In genomic region chr14:77617250-77617649, GRCm38 (mm10) we compare ENCODE assay signal across 12 mouse cellular contexts.
DNase-seq lines count a peak whose midpoint lies in the region; ATAC-seq and TF ChIP-seq lines count a peak whose summit lies in the region.
"Had no signal": no experiment of that assay in that cellular context is flagged by ENCODE, and none has a peak within 500 bp of the region (broad histone marks: within the 10 kb centered on the region; RNA-seq: fewer than 3 reads in every experiment).

No protein-coding gene starts in this region.

- H3K4me1 ChIP-seq in intestine, postnatal 0 days (replicated peaks; ENCODE audit: control insufficient read depth, insufficient read depth, low read length): no peaks in the 10 kb centered on the region
- no peaks in the 10 kb centered on the region for H3K4me1 ChIP-seq in intestine, embryonic 15.5 days (replicated peaks)
- peaks cover 37% of the 10 kb centered on the region for H3K4me1 ChIP-seq in limb, embryonic 15.5 days

- DNase-seq in adrenal gland, postnatal 25 days: peak; percentile 35
- peak; percentile 68 for DNase-seq in kidney, adult 18-20 months
- no peak for DNase-seq in retina, postnatal 1 day
- no peak for DNase-seq in layer of hippocampus, adult 8-10 months (ENCODE audit: low spot score in 2 of 2)
- DNase-seq in gastrocnemius, adult 2 months: no peak
- DNase-seq: heart, adult 2 months had no signal

- no peak overlapping the region for H3K4me3 ChIP-seq in intestine, postnatal 0 days (ENCODE audit: low read depth, low read length)
- no peak overlapping the region for H3K4me3 ChIP-seq in intestine, embryonic 15.5 days (replicated peaks)
- H3K4me3 ChIP-seq in limb, embryonic 15.5 days: no peak overlapping the region
- no peak overlapping the region for H3K4me3 ChIP-seq in gastrocnemius, adult 2 months
- H3K4me3 ChIP-seq: heart, adult 2 months had no signal

- WGBS in intestine, postnatal 0 days: 63% methylated on average over 6 of the region's 6 CpGs
- 64% methylated on average over 6 of the region's 6 CpGs for WGBS in intestine, embryonic 15.5 days
- WGBS in limb, embryonic 15.5 days: 36% methylated on average over 6 of the region's 6 CpGs

- no peak overlapping the region for H3K4me2 ChIP-seq in intestine, postnatal 0 days (replicated peaks; ENCODE audit: low read depth)
- H3K4me2 ChIP-seq in intestine, embryonic 15.5 days (replicated peaks): no peak overlapping the region
- no peak overlapping the region for H3K4me2 ChIP-seq in limb, embryonic 15.5 days

- H3K27me3 ChIP-seq in intestine, postnatal 0 days (replicated peaks; ENCODE audit: control insufficient read depth, insufficient read depth, low read length): no peaks in the 10 kb centered on the region
- H3K27me3 ChIP-seq in intestine, embryonic 15.5 days (replicated peaks): no peaks in the 10 kb centered on the region
- no peaks in the 10 kb centered on the region for H3K27me3 ChIP-seq in limb, embryonic 15.5 days
- H3K27me3 ChIP-seq: CH12.LX had no signal

- 0 out of 2 replicates have a peak, but pooled peaks have one; percentile 2 for ATAC-seq in intestine, postnatal 0 days
- ATAC-seq in intestine, embryonic 15.5 days: no peak
- no peak; the same call in 1 of the 2 replicates for ATAC-seq in limb, embryonic 15.5 days (ENCODE audit: insufficient number of reproducible peaks, low FRiP score, low TSS enrichment, low read depth)
- ATAC-seq: hindbrain, embryonic 16.5 days; lung, postnatal 0 days had no signal

- H3K36me3 ChIP-seq in intestine, postnatal 0 days (ENCODE audit: control insufficient read depth, insufficient read depth): no peaks in the 10 kb centered on the region
- H3K36me3 ChIP-seq in intestine, embryonic 15.5 days: no peaks in the 10 kb centered on the region
- no peaks in the 10 kb centered on the region for H3K36me3 ChIP-seq in limb, embryonic 15.5 days

- no peaks in the 10 kb centered on the region for H3K9me3 ChIP-seq in intestine, postnatal 0 days (ENCODE audit: control insufficient read depth)
- no peaks in the 10 kb centered on the region for H3K9me3 ChIP-seq in intestine, embryonic 15.5 days
- no peaks in the 10 kb centered on the region for H3K9me3 ChIP-seq in limb, embryonic 15.5 days

- intact Hi-C loops in gastrocnemius, adult 2 months (cut with DNase I): no loop called here

- TF ChIP-seq CTCF in intestine, postnatal 0 days (IDR thresholded peaks at IDR 0.05; ENCODE audit: low read depth): no peak
- no peak for TF ChIP-seq CTCF in gastrocnemius, adult 2 months (IDR thresholded peaks at IDR 0.05)

- H3K9ac ChIP-seq in intestine, postnatal 0 days (ENCODE audit: low read depth, low read length): no peak overlapping the region
- no peak overlapping the region for H3K9ac ChIP-seq in intestine, embryonic 15.5 days
- no peak overlapping the region for H3K9ac ChIP-seq in limb, embryonic 15.5 days

- no peak overlapping the region for H3K27ac ChIP-seq in intestine, postnatal 0 days (ENCODE audit: low read depth, low read length)
- H3K27ac ChIP-seq in intestine, embryonic 15.5 days: no peak overlapping the region
- H3K27ac ChIP-seq in limb, embryonic 15.5 days: peak overlapping the region; percentile 81
- no peak overlapping the region for H3K27ac ChIP-seq in gastrocnemius, adult 2 months
- H3K27ac ChIP-seq: heart, adult 2 months had no signal

Comparison
In these comparisons a context has a peak if more than half of its experiments do, and no peak if none do; other contexts are left out.
1. DNase-seq: peak in adrenal gland, postnatal 25 days (single experiment) and kidney, adult 18-20 months (single experiment); none in retina, postnatal 1 day (single experiment), layer of hippocampus, adult 8-10 months (0 of 2) and gastrocnemius, adult 2 months (single experiment).